Mouse (Mus musculus) intestine, embryonic 14.5 days (tissue): Measurements from ENCODE around the gene Tex2. TPM values are rescaled to one million over a fixed set of nuclear protein-coding genes. Genes with fewer than 3 reads are reported as not detected.
"Not testable (repeated sequence)": the region's sequence is repeated elsewhere in the genome, so short reads cannot be mapped to it uniquely, and the experiment has no call there.

Experiments
- ATAC-seq: fragments of 200-750 bp; cut with Nextera tagmentation; replicated peaks from 2 replicates; pipeline ENCODE4 v1.8.0; 2017; ENCODE audit warnings: low read depth, moderate number of reproducible peaks, moderate TSS enrichment, moderate library complexity; ENCODE audit not compliant: low FRiP score, low TSS enrichment
- DNase-seq: peaks from one replicate; pipeline ENCODE4 v3.0.0-alpha.2; 2018; ENCODE audit warnings: low spot score
- H3K27ac ChIP-seq: fragments of 300-500 bp; sonication (generic); 2 replicates; pipeline ENCODE4 v1.5.1; 2014; ENCODE audit warnings: low read depth, mild to moderate bottlenecking, control low read depth
- H3K27me3 ChIP-seq: fragments of 300-500 bp; sonication (generic); replicated peaks from 2 replicates; pipeline ENCODE4 v1.6.1; 2014; ENCODE audit warnings: low read length, control low read depth; ENCODE audit not compliant: control insufficient read depth, insufficient read depth
- H3K36me3 ChIP-seq: fragments of 300-500 bp; sonication (generic); 2 replicates; pipeline ENCODE4 v1.6.1; 2014; ENCODE audit warnings: low read length, control low read depth; ENCODE audit not compliant: control insufficient read depth, insufficient read depth
- H3K4me1 ChIP-seq: fragments of 300-500 bp; sonication (generic); replicated peaks from 2 replicates; pipeline ENCODE4 v1.6.1; 2014; ENCODE audit warnings: low read length, control low read depth, mixed read lengths; ENCODE audit not compliant: control insufficient read depth, insufficient read depth
- H3K4me2 ChIP-seq: fragments of 300-500 bp; sonication (generic); 2 replicates; pipeline ENCODE4 v1.6.1; 2014; ENCODE audit warnings: low read length
- H3K4me3 ChIP-seq: fragments of 300-500 bp; sonication (generic); 2 replicates; pipeline ENCODE4 v1.5.1; 2014; ENCODE audit warnings: low read depth, low read length, control low read depth, mixed read lengths
- H3K9ac ChIP-seq: fragments of 300-500 bp; sonication (generic); 2 replicates; pipeline ENCODE4 v1.6.1; 2014; ENCODE audit warnings: mild to moderate bottlenecking, low read length
- H3K9me3 ChIP-seq: fragments of 300-500 bp; sonication (generic); 2 replicates; pipeline ENCODE4 v1.6.1; 2016; ENCODE audit warnings: low read length, control low read depth; ENCODE audit not compliant: control insufficient read depth
- whole genome bisulfite sequencing: fragments of 180-500 bp; shearing (Covaris S2); extraction: QIAGEN DNeasy Blood & Tissue Kit; methylation state at CpG from one replicate; pipeline ENCODE4 v1.1.7; 2014; 5-methylcytosine and 5-hydroxymethylcytosine counted together
- polyA plus RNA-seq: library from polyadenylated mRNA; unstranded; fragments of >200 nt; fragmentation: Nextera tagmentation; extraction: Ambion mirVana; gene quantifications from 2 replicates; pipeline ENCODE4 v1.2.1, GENCODE M21; 2014

Tex2 gene
- polyA plus RNA-seq, 1 experiment from 2014 or later: 11.6 TPM

DNA sequence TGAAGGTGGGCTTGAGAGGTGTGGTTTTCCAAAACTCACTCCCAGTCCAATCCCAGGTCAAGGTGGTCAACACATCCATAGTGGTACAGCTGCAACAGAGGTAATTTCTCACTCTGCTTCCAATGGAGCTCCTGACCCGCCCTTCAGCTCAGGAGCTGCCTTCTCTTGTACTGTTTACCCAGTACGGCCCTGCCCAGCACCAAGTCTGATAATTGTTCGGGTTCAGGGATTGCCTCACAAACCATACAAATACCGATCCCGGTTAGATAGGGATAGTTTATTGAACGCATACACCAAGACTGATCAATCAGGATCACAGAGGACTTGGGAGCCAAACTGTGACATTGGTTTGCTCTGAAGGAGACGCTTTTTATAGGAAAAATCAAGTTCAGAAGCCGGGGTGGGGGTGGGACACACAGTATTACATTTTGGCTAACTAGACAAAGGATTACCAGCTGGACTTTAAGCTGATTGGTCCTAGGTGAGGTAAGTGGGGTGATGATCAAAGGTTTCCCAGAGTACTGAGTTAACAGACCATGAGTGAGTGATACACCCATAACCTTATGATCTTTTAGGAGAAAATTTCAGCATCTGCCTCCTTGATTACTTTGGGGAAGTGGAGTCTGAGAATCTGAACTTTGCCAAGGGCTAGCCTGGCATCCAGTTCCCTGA is 29.9 kb upstream of the Tex2 start:
- Histone ChIP-seq H3K27ac (no peak overlapping the region), H3K4me3 (no peak overlapping the region)

DNA sequence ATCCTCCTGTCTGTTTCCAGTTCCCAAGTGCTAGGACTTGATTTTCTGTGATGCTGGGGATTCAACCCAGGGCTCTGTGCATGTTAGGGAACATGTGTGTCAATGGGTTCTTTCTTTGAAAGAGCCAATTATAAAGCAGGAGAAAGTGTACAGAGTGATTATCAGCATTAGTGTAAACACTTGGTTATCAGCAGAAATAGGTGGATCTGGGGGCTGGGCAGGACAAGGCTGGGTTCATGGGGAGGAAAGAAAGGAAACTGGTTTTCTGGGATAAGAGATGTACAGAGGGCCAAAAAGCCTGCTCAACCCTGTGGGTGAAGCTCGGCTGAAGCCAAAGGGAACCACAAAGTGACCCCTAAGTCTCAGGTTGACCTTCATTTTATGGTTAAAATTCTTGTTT is 28.4 kb upstream of the Tex2 start:
- ATAC-seq (no peak), DNase-seq (no peak)
- Histone ChIP-seq H3K4me3 (no peak overlapping the region), H3K27me3 (no peaks in the 10 kb centered on the region), H3K27ac (no peak overlapping the region), H3K9me3 (no peaks in the 10 kb centered on the region), H3K36me3 (no peaks in the 10 kb centered on the region), H3K4me1 (peaks cover 20% of the 10 kb centered on the region), H3K4me2 (no peak overlapping the region), H3K9ac (no peak overlapping the region)
- WGBS: 56% methylated on average over 1 of the region's 1 CpGs

More for the DNA sequence above, 29.9 kb upstream of the Tex2 start:
- ATAC-seq: no peak
- no peaks in the 10 kb centered on the region for H3K27me3 ChIP-seq
- no peak overlapping the region for H3K9ac ChIP-seq
- no peaks in the 10 kb centered on the region for H3K36me3 ChIP-seq
- WGBS: 67% methylated on average over 8 of the region's 8 CpGs
- H3K4me2 ChIP-seq: no peak overlapping the region
- DNase-seq: no peak
- peaks cover 20% of the 10 kb centered on the region for H3K4me1 ChIP-seq
- H3K9me3 ChIP-seq: no peaks in the 10 kb centered on the region

DNA sequence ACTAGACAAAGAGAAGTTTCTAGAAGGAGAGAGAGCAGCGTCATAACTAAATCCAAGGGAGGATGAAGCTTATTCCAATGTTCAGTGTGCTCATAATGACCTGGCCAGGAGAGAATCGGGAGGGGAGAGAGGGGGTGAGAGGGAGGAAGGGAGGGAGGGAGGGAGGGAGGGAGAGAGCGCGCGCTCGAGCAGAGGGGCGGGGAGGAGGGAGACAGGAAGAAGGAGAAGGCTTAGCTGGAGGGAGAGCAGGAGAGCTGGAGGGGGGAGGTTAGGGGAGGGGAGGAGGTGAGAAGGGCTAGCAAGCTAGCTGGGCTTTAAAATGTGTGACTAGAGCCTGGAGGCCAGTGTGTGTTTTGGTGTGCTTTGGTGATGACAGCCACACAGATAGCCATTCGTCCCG is 26.8 kb upstream of the Tex2 start:
- DNase-seq: no peak

DNA sequence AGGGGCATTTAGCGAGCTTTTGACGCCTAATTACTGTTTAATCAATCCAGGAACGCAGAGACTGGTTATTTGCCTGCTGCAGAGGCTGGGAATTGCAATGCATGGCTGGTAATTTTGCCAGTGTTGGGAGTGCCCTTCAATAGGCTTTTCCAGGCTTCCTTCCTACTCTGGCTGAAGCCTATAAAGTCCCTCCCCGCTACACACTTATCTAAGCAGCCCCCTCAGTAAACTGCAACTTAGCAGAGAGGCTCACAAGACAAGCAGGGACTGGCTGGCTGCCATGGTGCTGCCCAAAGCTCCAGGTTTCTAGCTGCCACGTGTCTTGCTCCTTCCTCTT is 26.1 kb upstream of the Tex2 start:
- Histone ChIP-seq H3K4me1 (peaks cover 20% of the 10 kb centered on the region), H3K36me3 (no peaks in the 10 kb centered on the region), H3K4me3 (no peak overlapping the region), H3K4me2 (no peak overlapping the region), H3K9me3 (no peaks in the 10 kb centered on the region), H3K27ac (peak overlapping the region; percentile 40; the same call in 1 of the 2 replicates), H3K27me3 (no peaks in the 10 kb centered on the region), H3K9ac (no peak overlapping the region)
- no peak for DNase-seq
- ATAC-seq: no peak
- 20% methylated on average over 5 of the region's 5 CpGs for WGBS

More for the DNA sequence above, 26.8 kb upstream of the Tex2 start:
- WGBS: 6% methylated on average over 9 of the region's 9 CpGs
- no peak overlapping the region for H3K9ac ChIP-seq
- H3K27me3 ChIP-seq: no peaks in the 10 kb centered on the region
- H3K4me1 ChIP-seq: peaks cover 20% of the 10 kb centered on the region
- peak overlapping the region; percentile 40; the same call in 1 of the 2 replicates for H3K27ac ChIP-seq
- ATAC-seq: no peak
- H3K4me3 ChIP-seq: no peak overlapping the region
- no peak overlapping the region; the same call in 1 of the 2 replicates for H3K4me2 ChIP-seq
- H3K9me3 ChIP-seq: no peaks in the 10 kb centered on the region
- H3K36me3 ChIP-seq: no peaks in the 10 kb centered on the region

DNA sequence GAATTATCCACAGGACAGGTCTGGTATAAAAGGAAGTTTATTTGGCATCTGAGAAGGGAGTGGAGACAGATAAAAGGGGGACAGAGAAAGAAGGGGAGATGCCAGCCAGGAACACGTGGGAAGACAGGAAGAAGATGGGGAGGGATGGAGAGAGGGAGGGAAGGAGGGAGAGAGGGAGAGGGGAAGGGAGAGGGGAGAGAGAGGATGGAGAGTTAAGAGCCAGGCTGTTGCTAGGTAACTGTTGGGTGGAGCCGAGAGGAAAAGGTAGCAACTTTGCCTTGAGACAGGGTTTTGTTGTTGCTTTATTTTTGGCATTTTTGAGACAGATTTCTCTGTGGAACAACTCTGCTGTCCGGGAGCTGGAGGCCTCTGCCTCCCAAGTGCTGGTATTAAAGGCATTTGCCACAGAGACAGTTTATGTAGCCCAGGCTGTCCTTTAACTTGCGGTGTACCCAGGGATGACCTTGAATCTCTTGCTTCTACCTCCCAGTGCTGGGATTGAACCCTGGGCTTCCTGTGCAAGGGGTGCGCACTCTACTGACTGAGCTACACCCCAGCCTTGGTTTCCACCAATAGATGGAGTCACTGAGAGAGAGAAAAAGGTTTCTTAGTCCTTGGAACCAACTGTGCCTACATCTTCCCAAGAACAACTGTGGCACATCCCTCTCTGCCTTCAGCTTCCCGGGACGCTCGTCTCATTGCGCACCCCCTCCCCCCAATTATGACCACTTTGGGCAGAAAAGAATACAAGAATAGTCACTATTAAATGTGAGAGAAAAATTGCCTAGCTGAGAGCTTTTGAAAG is 25.5 kb upstream of the Tex2 start:
- Histone ChIP-seq H3K4me2 (no peak overlapping the region), H3K4me3 (no peak overlapping the region), H3K9me3 (no peaks in the 10 kb centered on the region), H3K27ac (no peak overlapping the region; the same call in 1 of the 2 replicates), H3K9ac (no peak overlapping the region), H3K27me3 (no peaks in the 10 kb centered on the region), H3K4me1 (peaks cover 20% of the 10 kb centered on the region), H3K36me3 (no peaks in the 10 kb centered on the region)
- WGBS: 42% methylated on average over 9 of the region's 9 CpGs
- no peak for ATAC-seq
- DNase-seq: no peak

DNA sequence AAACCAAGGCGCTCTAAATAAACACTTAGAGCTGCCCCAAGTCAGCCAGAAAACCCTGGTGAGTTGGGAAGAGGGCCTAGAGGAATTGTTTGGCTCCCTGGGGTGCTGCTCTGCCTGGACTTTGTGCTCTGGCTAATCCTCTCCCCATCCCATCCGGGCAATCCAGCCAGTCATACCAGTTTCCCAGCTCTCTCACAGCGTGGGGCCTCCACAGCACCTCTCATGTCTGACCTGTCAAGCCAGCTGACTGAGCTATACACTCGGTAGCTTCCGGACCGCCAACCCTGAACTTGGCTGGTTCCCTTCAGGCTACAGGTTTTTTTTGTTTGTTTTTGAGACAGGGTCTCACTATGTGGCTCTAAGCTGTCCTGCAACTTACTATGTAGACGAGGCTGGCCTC is 24.5 kb upstream of the Tex2 start:
- no peak overlapping the region for H3K4me2 ChIP-seq
- H3K4me3 ChIP-seq: no peak overlapping the region
- 18% methylated on average over 7 of the region's 7 CpGs for WGBS
- ATAC-seq (peak; percentile 89), DNase-seq (peak; percentile 75)
- H3K9me3 ChIP-seq: no peaks in the 10 kb centered on the region
- H3K9ac ChIP-seq: no peak overlapping the region
- peaks cover 20% of the 10 kb centered on the region for H3K4me1 ChIP-seq
- H3K27ac ChIP-seq: peak overlapping the region; percentile 51
- no peaks in the 10 kb centered on the region for H3K27me3 ChIP-seq
- H3K36me3 ChIP-seq: no peaks in the 10 kb centered on the region

DNA sequence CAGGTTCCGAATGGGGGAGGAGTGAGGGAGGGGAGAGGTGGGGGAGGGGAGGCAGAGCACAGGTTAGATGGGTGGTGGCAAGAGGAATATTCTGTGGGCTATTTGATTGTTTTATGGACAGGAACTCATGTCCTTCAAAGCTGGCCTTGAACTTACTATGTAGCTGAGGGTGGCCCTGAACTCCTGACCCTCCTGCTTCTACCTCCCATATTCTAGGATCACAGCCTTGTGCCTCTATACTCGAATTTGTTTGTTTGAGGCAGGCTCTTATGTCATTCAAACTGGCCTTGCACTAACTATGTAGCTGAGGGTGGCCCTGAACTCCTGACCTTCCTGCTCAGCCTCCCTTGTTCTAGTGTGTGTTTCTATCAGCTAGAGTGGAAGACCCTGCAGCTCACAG is 22.7 kb upstream of the Tex2 start:
- DNase-seq (no peak), ATAC-seq (no peak)
- no peaks in the 10 kb centered on the region for H3K27me3 ChIP-seq
- no peak overlapping the region for H3K4me3 ChIP-seq
- H3K4me1 ChIP-seq: peaks cover 20% of the 10 kb centered on the region
- H3K27ac ChIP-seq: no peak overlapping the region
- H3K9ac ChIP-seq: no peak overlapping the region
- 36% methylated on average over 2 of the region's 2 CpGs for WGBS
- no peaks in the 10 kb centered on the region for H3K9me3 ChIP-seq
- no peaks in the 10 kb centered on the region for H3K36me3 ChIP-seq
- no peak overlapping the region for H3K4me2 ChIP-seq

DNA sequence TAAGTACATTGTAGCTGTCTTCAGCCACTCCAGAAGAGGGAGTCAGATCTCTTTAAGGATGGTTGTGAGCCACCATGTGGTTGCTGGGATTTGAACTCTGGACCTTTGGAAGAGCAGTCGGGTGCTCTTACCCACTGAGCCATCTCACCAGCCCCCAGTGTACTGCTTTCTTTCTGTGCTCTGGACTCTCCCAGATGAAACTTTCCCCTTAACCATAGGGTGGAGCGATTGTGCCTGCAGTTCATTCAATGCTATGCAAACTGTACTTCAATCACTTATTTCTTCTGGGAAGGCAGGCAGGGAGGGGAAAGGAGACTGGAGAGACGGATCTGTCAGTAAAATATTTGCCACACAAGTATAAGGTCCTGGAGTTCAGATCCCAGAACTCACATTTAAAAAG is 21.0 kb upstream of the Tex2 start:
- ATAC-seq, DNase-seq: not testable (repeated sequence)
- WGBS: 89% methylated on average over 3 of the region's 3 CpGs

More for the DNA sequence above, 21.0 kb upstream of the Tex2 start:
- not testable (repeated sequence) for H3K27ac ChIP-seq, H3K36me3 ChIP-seq, H3K4me3 ChIP-seq, H3K9me3 ChIP-seq, H3K4me2 ChIP-seq, H3K9ac ChIP-seq, H3K4me1 ChIP-seq, H3K27me3 ChIP-seq
